Mouse (Mus musculus): ENCODE measurements around the gene Nup62.

The Nup62 gene

GRCm38 (mm10) chr7:44848561-44849415 lies 32.9 kb downstream of the Nup62 start, which contains the start of the genes Akt1s1 and Tbc1d17:
Gene Akt1s1, plus strand, starts transcription at chr7:44848991.
Gene Tbc1d17, minus strand, starts transcription at chr7:44849079.
- DNase-seq (ENCODE audit: low spot score), result peak; percentile 95

- DNase-seq (ENCODE audit: low spot score), result peak; percentile 67
Observed at GRCm38 (mm10) chr7:44849416-44850111, 33.7 kb downstream of the Nup62 start.

DNA sequence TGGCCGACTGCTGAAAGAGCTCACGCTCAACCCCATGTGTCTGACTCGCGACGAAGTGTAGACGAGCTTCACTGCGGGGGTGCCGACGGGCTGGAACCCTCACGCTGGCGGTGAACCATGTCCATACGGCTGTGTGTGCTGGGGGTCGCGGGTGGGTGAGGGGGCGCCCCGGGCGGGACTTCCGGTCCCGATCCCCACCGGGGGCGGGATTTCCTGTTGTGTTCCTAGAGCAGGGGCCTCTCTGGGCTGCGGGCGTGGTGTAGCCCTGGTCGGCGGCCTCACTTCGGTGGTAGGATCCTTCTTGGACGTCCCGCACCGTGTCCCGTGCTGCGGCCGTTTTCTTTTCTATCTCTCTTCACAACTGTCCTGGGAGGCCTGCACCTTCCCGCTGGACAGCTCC lies 34.3 kb downstream of the Nup62 start:
- DNase-seq (ENCODE audit: low spot score), result no peak

DNA sequence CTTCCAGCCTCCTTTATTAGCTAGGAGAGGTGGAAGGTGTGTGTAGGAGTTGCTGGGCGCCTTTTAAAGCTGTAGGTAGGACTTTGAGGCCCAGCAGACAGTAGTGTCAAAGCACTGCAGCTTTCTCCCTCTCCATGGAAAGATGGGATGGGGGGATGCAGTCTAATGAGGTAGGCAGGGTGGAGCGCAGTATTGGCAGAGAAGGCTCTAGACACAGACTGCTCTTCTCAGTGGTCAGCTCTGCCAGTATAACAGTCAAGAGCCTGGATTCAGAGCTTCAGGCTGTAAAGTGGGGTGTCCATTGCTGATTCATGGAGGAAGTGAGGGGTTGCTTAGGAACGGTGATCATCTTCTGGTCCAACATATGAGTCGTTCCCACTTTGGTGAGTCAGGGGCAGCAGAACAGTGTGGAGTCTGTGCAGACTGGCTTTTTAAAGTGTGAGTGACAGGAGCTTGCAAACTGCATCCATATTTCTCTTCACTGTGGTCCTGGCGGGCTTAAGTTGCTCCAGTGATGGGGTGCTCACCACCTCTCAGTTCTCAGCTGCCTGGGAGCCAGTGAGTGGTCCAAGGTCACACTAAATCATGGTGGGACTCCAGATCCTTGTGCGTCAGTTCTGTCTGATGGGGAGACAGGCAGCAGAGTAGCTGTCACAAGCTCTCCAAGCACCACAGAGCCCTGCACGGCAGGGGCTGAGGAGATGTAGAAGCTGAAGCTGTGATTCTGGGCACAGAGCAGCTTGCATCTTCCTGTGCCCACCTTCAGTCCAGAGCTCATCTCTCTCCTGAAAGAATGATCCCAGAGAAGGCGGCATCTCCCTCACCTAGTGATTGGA lies 35.1 kb downstream of the Nup62 start:
- no peak for DNase-seq (ENCODE audit: low spot score)

DNA sequence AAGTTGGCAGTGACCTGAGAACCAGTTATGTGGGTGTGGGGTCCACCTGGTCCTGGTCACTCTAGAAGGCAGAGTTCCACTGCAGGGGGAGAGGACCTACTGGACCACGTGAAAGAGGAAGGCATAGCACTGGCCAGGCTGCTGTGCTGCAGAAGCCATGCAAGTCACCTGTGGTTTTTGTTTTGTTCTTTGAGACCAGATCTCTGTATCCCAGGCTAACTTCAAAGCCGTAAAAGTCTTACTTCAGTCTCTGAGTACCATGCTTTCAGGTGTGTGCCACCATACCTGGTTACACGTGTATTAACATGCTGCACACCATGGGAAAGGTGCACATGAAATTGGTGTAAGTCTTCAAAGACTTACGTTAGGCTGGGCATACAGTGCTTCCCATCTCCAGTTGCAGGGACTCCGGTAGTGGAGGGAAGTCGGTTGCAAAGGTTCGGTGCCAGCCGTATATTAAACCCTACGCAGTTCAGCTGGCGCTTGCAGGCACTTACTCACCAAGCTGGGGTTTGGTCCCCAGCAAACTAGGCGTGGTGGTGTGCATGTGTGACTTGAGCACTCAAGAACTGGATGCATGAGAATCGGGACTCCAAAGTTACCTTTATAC lies 35.8 kb downstream of the Nup62 start:
- no peak for DNase-seq (ENCODE audit: low spot score)

DNA sequence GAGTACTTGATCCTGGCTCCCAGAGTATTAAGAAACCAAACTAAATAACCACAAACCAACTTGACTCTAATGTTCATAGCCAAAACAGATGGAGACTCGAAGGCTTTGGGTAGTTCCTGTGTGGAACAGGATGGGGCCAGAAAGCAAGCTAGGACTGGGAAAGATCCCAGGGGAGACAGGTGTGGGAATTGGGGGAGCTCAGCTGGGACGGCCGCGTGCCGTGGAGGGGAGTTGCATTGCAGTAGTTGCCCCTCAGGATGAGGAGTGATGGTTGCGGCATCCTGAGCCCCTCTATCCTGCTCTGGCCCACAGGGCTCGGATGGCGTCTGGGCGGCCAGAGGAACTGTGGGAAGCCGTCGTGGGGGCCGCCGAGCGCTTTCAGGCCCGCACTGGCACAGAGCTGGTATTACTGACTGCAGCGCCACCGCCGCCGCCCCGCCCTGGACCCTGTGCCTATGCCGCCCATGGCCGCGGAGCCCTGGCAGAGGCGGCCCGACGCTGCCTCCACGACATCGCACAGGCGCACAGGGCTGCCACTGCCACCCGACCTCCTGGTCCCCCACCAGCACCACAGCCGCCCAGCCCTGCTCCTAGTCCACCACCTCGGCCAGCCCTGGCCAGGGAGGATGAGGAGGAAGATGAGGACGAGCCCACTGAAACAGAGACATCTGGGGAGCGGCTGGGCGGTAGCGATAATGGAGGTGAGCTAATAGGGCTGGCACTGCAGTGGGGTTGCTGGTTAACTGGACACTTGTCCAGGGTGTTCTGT lies 36.6 kb downstream of the Nup62 start:
- DNase-seq (ENCODE audit: low spot score), result no peak

DNA sequence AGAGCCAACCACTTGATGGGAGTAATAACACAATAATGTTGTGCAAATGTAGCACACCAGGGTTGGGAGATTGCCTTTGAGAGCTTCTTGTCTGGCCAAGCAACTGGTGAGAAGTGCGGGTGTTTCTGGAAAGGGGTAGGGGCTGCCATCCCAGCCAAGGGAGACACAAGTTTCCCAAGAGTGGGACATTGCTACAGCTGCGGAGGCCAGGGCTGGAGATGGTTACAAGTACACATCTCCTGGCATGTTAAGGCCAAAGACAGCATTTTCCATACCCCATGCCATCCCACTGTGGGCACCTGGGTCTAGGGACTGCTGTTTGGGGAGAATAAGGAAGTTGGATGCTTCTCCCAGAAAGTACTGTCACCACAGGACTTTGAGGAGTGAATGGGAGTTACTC lies 37.2 kb downstream of the Nup62 start:
- no peak for DNase-seq (ENCODE audit: low spot score)

- no peak for DNase-seq (ENCODE audit: low spot score)
Observed at GRCm38 (mm10) chr7:44853596-44854355, 37.9 kb downstream of the Nup62 start.

DNA sequence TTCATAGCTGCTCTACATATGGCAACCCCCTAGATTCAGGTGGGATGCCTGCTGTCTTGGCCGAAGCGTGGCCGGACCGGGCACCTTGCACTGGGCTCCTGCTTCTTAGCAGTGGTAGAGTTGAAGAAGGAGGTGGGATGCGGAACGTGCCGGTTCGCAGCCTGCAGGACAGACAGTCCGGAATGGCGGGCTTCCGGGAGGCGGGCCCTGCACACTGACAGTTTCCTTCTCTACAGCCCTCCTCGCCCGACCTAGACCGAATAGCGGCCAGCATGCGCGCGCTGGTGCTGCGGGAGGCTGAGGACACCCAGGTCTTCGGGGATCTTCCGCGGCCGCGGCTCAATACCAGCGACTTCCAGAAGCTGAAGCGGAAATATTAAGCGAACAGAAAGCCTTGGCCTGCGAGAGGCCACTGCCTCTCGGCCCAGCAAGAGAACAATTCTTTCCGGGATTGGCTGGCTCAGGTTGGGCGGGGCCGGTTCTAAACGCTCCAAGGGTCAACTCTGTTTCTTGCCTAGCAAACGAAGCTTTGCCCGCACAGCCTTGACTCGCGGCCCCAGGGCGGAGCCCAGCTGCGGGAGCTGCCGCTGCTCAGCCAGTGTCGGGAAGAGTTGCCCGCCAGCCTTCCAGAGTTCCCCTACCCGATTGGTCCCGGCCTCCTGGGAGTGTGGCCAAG lies 38.6 kb downstream of the Nup62 start:
- no peak for DNase-seq (ENCODE audit: low spot score)

- no peak for DNase-seq (ENCODE audit: low spot score)
Observed at GRCm38 (mm10) chr7:44855036-44855435, 39.1 kb downstream of the Nup62 start.

GRCm38 (mm10) chr7:44856265-44856916 lies 40.5 kb downstream of the Nup62 start:
- no peak for DNase-seq (ENCODE audit: low spot score)

DNA sequence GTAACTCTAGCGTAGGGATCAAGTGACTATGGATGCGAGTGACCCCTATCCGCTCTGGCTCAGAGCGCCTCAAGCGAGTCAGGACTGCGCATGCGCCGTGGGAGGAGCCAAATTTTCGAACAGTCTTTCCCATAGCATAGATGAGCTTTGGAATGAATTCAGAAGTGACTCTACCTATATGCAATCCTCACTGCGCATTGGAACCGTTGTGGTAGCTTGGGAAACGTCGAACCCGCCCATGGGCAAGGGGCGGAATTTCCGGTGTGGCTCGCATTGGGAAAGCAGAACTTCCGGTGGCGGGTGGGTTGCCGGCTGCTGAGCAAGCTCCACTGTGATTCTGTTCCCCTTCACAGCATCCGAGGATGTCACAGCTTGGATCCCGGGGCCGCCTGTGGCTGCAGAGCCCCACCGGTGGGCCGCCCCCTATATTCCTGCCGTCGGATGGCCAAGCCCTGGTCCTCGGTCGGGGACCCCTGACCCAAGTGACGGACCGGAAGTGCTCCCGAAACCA lies 41.2 kb downstream of the Nup62 start, which contains the start of gene Pnkp:
Gene Pnkp, plus strand, starts transcription at position 98 of the 511 bp plus-strand sequence.
- DNase-seq (ENCODE audit: low spot score), result no peak

DNA sequence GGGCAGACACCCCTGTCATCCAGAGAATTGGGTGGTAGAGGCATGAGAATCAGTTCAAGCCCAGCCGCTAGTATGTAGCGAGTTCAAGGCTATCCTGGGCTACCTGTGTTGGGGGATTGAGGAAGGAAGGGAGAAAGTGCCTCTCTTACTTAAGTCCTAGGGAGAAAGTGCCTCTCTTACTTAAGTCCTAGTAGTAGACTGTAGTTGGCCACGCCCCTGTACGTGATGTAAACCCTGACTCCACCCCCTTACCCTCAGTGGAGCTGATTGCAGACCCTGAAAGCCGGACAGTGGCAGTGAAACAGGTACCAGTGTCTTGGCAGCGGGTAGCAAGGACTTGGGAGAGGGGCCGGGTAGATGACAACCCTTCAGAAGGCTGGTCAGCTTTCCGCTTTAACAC lies 42.0 kb downstream of the Nup62 start:
- DNase-seq (ENCODE audit: low spot score), result no peak

DNA sequence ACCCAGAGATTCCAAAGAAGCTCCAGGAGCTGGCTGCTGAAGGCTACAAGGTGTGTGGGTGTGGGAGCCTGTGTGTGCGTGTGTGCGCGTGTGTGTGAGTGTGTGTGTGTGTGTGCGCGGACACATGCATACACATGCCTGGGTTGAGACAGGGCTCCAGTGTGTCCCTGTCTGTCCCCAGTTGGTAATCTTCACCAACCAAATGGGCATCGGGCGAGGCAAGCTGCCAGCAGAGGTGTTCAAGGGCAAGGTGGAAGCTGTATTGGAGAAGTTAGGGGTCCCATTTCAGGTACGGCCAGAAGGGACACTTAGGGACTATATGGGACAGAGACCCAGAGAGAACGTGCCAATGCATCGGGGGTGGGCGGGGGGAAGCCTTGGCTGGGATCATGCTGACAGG lies 44.0 kb downstream of the Nup62 start:
- DNase-seq (ENCODE audit: low spot score), result no peak

- no peak for DNase-seq (ENCODE audit: low spot score)
Observed at GRCm38 (mm10) chr7:44860576-44861428, 44.9 kb downstream of the Nup62 start.

DNA sequence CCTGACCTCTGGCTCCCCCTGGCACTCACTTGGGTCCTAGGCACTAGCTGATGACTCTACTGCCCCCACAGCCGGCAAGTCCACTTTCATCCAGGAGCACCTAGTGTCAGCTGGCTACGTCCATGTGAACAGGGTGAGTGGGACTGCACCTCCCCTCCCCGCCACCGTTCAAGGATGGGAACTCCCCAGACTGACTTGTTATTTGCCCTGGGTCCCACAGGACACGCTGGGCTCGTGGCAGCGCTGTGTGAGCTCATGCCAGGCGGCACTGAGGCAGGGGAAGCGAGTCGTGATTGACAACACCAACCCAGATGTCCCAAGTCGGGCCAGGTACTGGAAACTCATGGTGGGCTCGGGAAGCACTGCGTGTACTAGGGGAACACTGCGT lies 45.5 kb downstream of the Nup62 start:
- no peak for DNase-seq (ENCODE audit: low spot score)

GRCm38 (mm10) chr7:44862434-44862833 lies 46.5 kb downstream of the Nup62 start:
- DNase-seq (ENCODE audit: low spot score), result no peak

GRCm38 (mm10) chr7:44863210-44863609 lies 47.3 kb downstream of the Nup62 start:
- DNase-seq (ENCODE audit: low spot score), result no peak

Measured in urinary bladder, postnatal 10 days (tissue).